Mouse (Mus musculus) liver, embryonic 14.5 days (tissue): ENCODE data around the gene 5430419D17Rik. TPM values are rescaled to one million over a fixed set of nuclear protein-coding genes. Genes with fewer than 3 reads are reported as not detected.

ENCODE experiments used
- ATAC-seq: fragments of 200-750 bp; cut with Nextera tagmentation; 2 replicates; pipeline ENCODE4 v1.8.0; 2017; ENCODE audit warnings: moderate number of reproducible peaks, mild to moderate bottlenecking, moderate library complexity; ENCODE audit not compliant: insufficient read depth
- DNase-seq, 3 experiments: peaks; one replicate each; pipeline ENCODE4 v3.0.0-alpha.2; 2012 to 2013; ENCODE audit warnings: low read depth in 3 of 3, low spot score in 3 of 3
- H3K27ac ChIP-seq: fragments of 300-500 bp; sonication (generic); 2 replicates; pipeline ENCODE4 v1.5.1; 2014; ENCODE audit warnings: moderate library complexity, mild to moderate bottlenecking, control low read depth, inconsistent platforms
- H3K27me3 ChIP-seq: fragments of 300-500 bp; sonication (generic); 2 replicates; pipeline ENCODE4 v1.6.1; 2014; ENCODE audit warnings: mild to moderate bottlenecking, low read length, moderate library complexity; ENCODE audit not compliant: control insufficient read depth, insufficient read depth
- H3K36me3 ChIP-seq: fragments of 300-500 bp; sonication (generic); replicated peaks from 2 replicates; pipeline ENCODE4 v1.6.1; 2014; ENCODE audit warnings: low read depth; ENCODE audit not compliant: control insufficient read depth, insufficient read depth
- H3K4me1 ChIP-seq, 2 experiments: fragments of 200-500 bp in 1 of 2; fragments of 300-500 bp in 1 of 2; sonication (generic) in 1 of 2; replicated peaks; 2 replicates each; pipeline ENCODE4 v1.6.1; 2012 to 2014; ENCODE audit warnings: antibody characterized with exemption in 1 of 2, inconsistent platforms in 1 of 2, low read length in 1 of 2; ENCODE audit not compliant: control insufficient read depth in 2 of 2, insufficient read depth in 2 of 2
- H3K4me2 ChIP-seq: fragments of 300-500 bp; sonication (generic); 2 replicates; pipeline ENCODE4 v1.6.1; 2014; ENCODE audit warnings: low read depth, mild to moderate bottlenecking, control low read depth, moderate library complexity
- H3K4me3 ChIP-seq, 2 experiments: fragments of 200-500 bp in 1 of 2; fragments of 300-500 bp in 1 of 2; sonication (generic) in 1 of 2; 2 replicates each; pipeline ENCODE4 v1.5.1; 2012 to 2014; ENCODE audit warnings: low read depth in 2 of 2, low read length in 2 of 2, mild to moderate bottlenecking in 2 of 2, control low read depth in 1 of 2, inconsistent platforms in 1 of 2, moderate library complexity in 1 of 2; ENCODE audit not compliant: insufficient read depth in 1 of 2
- H3K9ac ChIP-seq: fragments of 300-500 bp; sonication (generic); replicated peaks from 2 replicates; pipeline ENCODE4 v1.6.1; 2014; ENCODE audit warnings: mild to moderate bottlenecking, control low read depth, moderate library complexity
- H3K9me3 ChIP-seq: fragments of 300-500 bp; sonication (generic); 2 replicates; pipeline ENCODE4 v1.6.1; 2016; ENCODE audit warnings: low read length, mixed read lengths; ENCODE audit not compliant: control insufficient read depth
- CTCF ChIP-seq: IDR thresholded peaks from 2 replicates; pipeline ENCODE4 v1.5.1; 2016; ENCODE audit warnings: antibody characterized with exemption, low read depth, control low read depth
- EP300 ChIP-seq: IDR thresholded peaks from 2 replicates; pipeline ENCODE4 v1.6.1; 2016; ENCODE audit warnings: antibody characterized with exemption, low read depth
- WGBS: fragments of 180-500 bp; shearing (Covaris S2); extraction: QIAGEN DNeasy Blood & Tissue Kit; methylation state at CpG from one replicate; pipeline ENCODE4 v1.1.7; 2014; ENCODE audit not compliant: insufficient replicate concordance; 5-methylcytosine and 5-hydroxymethylcytosine counted together
- polyA plus RNA-seq, 2 experiments: library from polyadenylated mRNA; depleted of rRNA in 1 of 2; stranded (reverse) in 1 of 2; unstranded in 1 of 2; fragments of >200 nt; fragmentation: Nextera tagmentation in 1 of 2; extraction: Ambion mirVana in 1 of 2; gene quantifications; 2 replicates each; pipeline versions ENCODE4 v1.2.1 to v1.2.3; 2012 to 2014

Gene 5430419D17Rik
- polyA plus RNA-seq, 2 experiments, result not detected

DNA sequence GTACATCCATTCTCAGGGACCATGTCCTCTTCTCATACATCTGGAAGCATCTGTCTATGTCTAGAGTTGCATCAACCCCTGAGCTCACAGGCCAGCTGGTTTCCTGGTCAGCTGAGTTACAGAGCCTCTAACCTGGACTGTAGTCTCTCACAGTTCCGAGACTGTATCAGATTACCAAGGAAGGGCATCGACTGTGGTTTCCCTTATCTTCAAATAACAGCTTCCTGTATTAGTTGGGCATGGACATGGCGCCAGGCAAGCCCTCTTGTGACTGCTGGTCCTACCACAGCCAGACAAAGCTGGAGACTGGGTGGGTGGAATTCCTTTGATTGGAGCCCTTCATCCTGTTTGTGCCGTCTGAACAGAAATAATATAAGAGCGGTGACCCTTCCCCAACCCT, 21.2 kb upstream of the 5430419D17Rik start:
- 20% methylated on average over 5 of the region's 5 CpGs for WGBS
- Histone ChIP-seq H3K9ac (no peak overlapping the region), H3K4me2 (no peak overlapping the region), H3K9me3 (no peaks in the 10 kb centered on the region), H3K4me1 (no peaks in the 10 kb centered on the region), H3K4me3 (no peak overlapping the region), H3K36me3 (no peaks in the 10 kb centered on the region), H3K27ac (no peak overlapping the region), H3K27me3 (no peaks in the 10 kb centered on the region)
- no peak for ATAC-seq
- no peak for TF ChIP-seq CTCF
- no peak for TF ChIP-seq EP300
- no peak for DNase-seq

DNA sequence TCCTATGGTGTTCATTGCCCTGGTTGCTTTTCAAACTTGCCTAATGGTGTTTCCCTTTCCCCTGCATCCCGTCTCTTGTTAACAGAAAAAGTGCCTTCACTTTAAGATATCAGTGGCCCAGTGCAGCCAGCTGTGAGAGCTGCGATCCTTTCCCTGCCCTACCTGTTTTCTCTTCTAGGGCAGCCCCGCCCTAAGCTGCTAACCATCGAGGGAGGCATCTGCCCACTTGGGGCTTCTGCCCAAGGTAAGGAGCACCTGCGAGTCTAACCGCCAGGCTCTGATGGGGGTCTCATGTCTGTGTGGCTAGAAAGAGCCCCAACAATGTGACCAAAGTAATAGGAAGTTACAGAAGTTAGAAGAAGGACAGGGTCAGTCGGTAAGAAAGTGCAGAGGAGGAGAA, 12.0 kb upstream of the 5430419D17Rik start:
- WGBS, result 36% methylated on average over 7 of the region's 7 CpGs
- no peak for DNase-seq
- no peak overlapping the region for H3K4me3 ChIP-seq

DNA sequence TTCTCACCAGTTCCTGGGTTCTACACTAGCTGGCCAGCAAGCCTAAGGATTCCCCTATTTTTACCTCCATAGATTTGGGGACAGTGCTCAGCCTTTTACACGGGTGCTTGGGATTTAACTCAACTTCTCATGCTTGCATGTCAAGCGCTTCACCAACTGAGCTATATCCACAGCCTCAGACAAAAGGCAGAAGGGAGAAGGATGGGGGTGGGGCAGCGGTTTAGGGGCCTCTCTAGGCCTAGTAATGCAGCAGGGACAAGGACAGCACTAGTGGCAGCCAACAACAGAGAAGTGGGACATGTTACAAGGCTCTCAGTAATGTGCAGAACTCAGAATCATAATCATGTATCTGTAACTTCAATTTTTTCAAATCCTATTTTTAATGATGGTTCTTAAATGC, 6.4 kb upstream of the 5430419D17Rik start:
- 34% methylated on average over 3 of the region's 3 CpGs for WGBS

More for the DNA sequence above, 12.0 kb upstream of the 5430419D17Rik start:
- Histone ChIP-seq H3K9me3 (no peaks in the 10 kb centered on the region), H3K27ac (no peak overlapping the region), H3K9ac (no peak overlapping the region), H3K36me3 (no peaks in the 10 kb centered on the region), H3K4me1 (no peaks in the 10 kb centered on the region), H3K4me2 (no peak overlapping the region), H3K27me3 (no peaks in the 10 kb centered on the region)
- no peak for TF ChIP-seq EP300
- no peak for TF ChIP-seq CTCF
- ATAC-seq, result no peak

DNA sequence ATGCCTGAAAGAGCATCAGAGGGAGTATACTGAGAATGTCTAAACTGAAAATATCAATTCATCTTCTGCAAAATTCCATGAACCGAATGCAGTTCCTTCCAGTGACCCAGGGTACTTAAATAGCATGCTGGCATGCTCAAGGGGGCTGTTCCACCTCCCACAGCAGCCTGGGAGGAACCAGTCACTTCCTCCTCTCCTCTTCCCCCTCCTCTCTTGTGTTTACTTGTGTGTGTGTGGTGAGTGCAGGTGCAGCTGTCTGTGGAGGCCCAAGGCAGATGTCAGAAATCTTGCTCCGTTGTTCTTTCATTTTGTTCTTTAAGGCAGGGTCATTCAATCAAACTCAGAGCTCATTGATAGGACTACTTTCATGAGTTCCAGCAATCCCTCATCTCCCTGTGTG, 5.1 kb upstream of the 5430419D17Rik start:
- no peak for ATAC-seq
- H3K27me3 ChIP-seq, result no peaks in the 10 kb centered on the region
- no peak overlapping the region for H3K27ac ChIP-seq
- 13% methylated on average over 2 of the region's 2 CpGs for WGBS
- no peaks in the 10 kb centered on the region for H3K4me1 ChIP-seq
- no peak overlapping the region for H3K9ac ChIP-seq
- no peak overlapping the region for H3K4me3 ChIP-seq
- no peaks in the 10 kb centered on the region for H3K36me3 ChIP-seq
- no peaks in the 10 kb centered on the region for H3K9me3 ChIP-seq
- H3K4me2 ChIP-seq, result no peak overlapping the region
- TF ChIP-seq CTCF, result no peak
- no peak for TF ChIP-seq EP300
- no peak for DNase-seq

More for the DNA sequence above, 6.4 kb upstream of the 5430419D17Rik start:
- Histone ChIP-seq H3K9ac (no peak overlapping the region), H3K4me3 (no peak overlapping the region), H3K4me1 (no peaks in the 10 kb centered on the region), H3K27ac (no peak overlapping the region), H3K4me2 (no peak overlapping the region), H3K27me3 (no peaks in the 10 kb centered on the region), H3K9me3 (no peaks in the 10 kb centered on the region), H3K36me3 (no peaks in the 10 kb centered on the region)
- ATAC-seq (no peak), DNase-seq (no peak)
- TF ChIP-seq EP300 (no peak), CTCF (no peak)

DNA sequence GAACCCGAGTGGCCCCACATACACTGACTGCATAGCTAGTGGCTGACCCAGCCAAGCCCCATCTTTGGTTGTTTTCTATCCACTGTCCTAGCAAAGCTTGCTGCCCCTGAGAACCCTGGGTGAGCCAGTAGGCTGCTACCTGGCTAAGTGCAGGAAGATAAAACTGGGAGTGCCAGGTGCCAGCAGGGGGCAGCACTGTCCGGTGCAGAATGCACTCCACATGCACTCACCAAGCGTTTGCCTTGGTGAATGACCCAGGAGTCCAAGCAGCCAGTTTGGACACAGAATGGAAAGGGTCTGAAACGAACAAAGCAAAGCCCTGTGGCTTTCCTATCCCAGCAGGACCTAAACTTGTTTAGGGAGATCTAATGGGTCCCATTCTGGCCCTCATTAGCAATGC, 8.5 kb downstream of the 5430419D17Rik start:
- Histone ChIP-seq H3K4me1 (no peaks in the 10 kb centered on the region), H3K9ac (no peak overlapping the region), H3K4me3 (no peak overlapping the region), H3K4me2 (no peak overlapping the region), H3K27ac (no peak overlapping the region), H3K9me3 (no peaks in the 10 kb centered on the region), H3K36me3 (no peaks in the 10 kb centered on the region), H3K27me3 (no peaks in the 10 kb centered on the region)
- TF ChIP-seq CTCF (peak; percentile 77), EP300 (no peak)
- ATAC-seq (no peak), DNase-seq (no peak)
- 25% methylated on average over 4 of the region's 4 CpGs for WGBS
